Mouse (Mus musculus) lung, postnatal 10 days (tissue): ENCODE results near the gene Sec61a2.

Experiments used
- DNase-seq: peaks from one replicate; pipeline ENCODE4 v3.0.0; 2021

The Sec61a2 gene

DNA sequence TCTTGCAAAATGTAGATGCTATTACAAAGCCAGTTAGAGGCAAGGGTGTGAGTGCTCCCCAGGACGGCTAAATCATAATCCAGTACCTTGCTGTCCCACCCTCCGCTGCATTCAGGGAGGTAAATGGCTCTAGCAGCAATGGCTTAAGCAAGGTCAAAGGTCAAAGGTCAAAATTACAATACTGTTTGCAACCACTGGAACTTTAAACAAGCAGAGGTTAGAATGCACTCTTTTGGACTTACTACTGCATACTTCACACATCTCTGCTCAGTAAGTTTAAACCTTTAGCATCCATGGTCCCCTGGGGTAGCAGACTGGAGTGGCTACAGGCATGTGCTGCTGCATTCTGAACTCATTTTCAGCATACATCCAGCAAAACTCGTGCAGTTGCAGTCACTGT is 17.8 kb downstream of the Sec61a2 start:
- no peak for DNase-seq

DNA sequence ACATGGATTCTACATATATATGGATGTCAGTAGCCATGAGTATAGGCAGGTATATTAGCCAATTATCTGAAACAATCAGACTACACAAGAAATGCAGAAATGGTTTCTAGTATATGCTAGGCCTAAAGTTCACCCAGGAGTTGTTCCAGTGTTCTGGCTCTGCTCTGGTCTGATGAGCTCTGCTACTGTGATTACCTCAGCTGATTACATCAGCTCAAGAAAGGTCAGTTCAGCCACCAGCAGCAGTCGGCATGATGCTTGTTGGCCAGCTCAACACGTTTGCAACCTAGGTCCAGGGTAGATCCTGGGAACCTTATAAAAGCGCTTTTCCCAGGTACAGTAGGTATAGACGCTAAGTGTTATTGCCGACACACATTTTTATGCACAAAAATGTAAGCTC is 25.5 kb downstream of the Sec61a2 start:
- no peak for DNase-seq

DNA sequence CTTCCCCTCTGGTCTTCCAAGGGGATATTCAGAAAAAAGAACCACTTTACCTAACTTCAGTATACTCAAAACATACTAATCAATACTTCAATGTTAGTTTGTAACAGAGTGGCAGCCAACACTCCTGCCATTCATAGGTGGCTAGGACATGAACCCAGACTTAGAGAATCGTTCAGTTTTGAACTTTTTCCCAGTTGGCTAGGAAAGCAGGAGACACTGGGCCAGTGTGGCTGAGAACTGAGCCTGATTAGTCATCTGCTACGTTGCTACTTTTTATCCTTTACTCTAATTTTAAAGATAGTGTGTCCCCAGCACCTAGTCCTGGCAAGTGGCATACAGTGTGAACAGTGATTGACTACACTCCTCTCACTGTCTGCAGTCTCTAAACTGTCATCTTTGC is 27.6 kb downstream of the Sec61a2 start:
- no peak for DNase-seq

DNA sequence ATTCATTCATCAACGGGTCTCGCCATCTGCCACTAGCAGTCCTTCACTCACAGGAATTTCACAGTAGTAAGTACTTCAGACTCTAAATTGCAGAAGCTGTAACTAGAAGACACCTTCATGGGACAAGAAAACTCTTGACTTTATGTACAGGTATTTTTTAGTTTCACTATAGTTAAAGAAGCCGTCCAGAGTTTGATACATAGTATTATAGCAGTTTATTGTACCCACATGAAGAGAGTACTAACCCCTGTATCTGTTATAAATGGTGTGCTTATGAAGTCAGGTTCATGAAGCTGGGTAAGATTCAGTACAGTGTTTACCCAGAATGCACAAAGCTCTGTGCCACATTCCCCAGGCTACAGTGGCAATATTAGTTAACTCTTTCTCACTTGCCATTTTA is 32.4 kb downstream of the Sec61a2 start, which contains the start of gene Gm13199:
TSS of gene Gm13199 (minus strand) at position 101 of the 400 bp plus-strand sequence.
- no peak for DNase-seq

DNA sequence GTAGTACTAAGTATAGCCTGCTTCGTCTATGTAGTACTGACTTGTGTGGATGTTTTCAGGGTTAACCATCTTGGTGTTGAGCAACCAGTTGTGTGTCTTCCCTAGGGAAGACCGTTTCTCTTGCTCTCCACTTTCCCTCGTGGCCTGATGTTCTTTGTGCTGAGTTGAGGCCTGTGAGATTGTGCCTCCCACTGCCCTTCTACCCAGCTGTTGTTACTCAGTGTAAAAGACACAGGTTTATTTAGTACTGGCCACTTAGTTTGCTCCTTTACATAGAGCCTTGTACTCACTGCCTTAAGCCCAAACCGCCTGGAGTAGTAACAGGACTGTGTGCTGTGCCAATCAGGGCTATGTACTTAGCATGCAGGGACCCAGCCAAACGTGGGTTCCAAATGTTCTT is 43.4 kb downstream of the Sec61a2 start:
- DNase-seq: no peak

DNA sequence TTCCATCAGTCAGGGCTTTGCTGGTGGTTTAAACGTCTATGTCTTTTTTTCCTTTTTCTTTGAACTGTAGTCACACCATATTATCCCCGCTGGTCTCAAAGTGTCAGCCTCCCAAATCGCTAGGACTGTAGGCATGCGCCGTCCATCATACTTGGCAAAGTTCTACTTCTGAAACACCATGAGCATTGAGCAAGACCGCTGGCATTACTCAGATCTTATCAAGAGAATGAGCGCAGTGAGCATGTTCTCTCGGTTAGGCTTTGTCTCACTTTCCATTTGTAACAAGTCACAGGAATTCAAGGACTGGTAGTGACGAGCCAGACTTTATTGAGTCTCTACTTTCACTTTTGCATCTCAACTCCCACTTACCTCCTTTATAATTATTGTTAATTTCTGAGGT is 44.1 kb downstream of the Sec61a2 start:
- DNase-seq: peak; percentile 10

DNA sequence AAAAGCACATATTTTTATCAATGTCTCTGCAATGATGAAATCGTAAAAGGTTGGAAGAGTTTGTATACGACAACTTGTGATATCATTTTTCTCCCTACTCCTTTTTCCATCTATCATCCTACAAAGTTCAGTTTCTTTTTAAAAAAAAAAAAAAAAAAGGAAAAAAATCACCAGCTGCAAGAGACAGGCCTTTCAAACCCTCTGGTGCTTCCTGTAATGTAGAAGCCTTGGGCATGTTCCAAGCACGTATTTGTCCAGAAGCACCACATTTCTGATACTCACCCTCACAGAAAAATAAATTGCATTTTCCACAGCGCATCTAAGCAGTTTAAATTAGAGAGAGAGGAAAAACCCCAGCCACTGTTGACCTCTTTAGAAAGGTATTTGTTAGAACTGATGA is 49.4 kb downstream of the Sec61a2 start:
- no peak for DNase-seq

DNA sequence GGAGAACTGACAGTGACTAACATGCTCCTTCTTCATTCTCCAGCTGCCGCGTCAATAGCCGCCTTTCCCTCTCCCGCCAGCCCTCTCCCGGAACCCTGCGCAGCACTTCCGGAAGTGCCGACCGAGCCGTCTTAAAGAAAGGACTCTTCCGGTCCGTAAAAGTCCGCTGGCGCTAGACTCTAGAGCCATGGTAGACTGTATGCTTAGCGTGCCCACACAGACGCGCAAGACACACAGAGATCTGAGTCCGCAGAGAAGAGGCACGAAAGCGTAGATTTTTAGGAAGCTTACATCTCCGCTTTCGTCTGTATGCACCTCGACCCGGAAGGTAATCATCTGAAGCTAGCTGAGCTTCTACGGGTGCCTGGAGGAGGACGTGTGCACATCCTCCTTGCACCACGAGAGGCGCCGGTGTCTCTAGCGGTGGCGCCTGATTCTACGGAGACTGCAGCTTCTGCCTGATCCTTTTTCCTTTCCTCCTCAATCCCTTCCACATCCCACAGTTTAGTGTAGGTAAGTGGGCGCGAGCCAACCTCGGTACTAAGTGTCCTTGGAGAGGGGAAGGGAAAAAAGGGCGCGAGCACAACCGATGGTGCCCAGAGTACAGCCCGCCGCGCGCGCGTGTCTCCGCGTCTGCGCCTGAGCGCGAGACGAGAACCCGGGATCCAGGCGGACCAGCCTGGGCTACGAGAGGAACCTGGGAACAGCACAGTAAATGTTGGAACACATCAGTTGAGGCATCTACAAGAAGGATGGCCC is 50.2 kb downstream of the Sec61a2 start, which contains the start of the genes Nudt5 and Cdc123:
TSS of gene Nudt5 (plus strand) at position 147 of the 759 bp plus-strand sequence.
TSS of gene Cdc123 (minus strand) at position 292 of the 759 bp plus-strand sequence.
- DNase-seq: peak; percentile 93

DNA sequence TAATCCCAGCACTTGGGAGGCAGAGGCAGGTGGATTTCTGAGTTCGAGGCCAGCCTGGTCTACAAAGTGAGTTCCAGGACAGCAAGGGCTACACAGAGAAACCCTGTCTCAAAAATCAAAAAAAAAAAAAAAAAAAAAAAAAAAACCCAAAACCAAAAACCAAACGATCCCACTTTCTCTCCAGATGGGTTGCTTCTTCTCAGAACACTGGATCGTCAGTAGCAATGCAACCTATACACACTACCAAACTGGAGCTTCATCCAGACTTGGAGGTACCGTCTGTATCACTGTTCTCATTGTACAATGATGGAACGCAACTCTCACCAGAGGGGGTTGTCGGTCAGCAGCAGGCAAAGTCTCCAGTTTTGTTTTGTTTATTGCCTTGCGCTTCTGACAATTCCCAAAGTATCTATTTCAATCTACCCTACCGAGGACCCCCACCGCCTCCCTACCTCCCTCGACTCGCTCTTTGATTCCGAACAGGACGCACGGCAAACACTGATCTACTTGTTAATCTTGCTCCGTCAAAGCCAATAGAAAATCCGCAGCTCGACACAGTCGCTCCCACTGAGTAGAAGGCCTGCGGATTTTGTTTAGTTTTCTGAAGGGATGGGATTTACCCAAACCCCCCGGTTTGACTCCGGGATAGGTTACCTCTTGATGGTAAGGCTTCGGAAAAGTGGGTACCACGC is 50.9 kb downstream of the Sec61a2 start:
- no peak for DNase-seq

DNA sequence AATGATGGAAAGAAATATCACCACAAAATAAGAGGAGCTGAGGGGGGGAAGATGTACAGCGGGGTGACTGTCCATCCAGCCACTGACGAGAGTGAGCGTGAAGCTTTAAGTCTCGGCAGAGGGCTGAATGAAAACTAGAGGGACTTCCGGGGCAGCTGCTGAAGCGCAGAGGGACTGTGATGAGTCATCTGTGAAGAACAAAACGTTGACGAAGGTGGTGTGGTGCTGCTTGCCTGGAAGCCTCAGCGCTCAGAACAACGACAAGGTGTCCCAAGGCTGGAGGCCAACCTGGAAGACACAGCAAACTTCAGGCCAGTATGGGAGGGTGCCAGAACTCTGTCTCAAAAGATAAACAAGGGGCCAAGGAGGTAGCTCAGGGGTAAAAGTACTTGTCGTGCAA is 54.4 kb downstream of the Sec61a2 start:
- no peak for DNase-seq

DNA sequence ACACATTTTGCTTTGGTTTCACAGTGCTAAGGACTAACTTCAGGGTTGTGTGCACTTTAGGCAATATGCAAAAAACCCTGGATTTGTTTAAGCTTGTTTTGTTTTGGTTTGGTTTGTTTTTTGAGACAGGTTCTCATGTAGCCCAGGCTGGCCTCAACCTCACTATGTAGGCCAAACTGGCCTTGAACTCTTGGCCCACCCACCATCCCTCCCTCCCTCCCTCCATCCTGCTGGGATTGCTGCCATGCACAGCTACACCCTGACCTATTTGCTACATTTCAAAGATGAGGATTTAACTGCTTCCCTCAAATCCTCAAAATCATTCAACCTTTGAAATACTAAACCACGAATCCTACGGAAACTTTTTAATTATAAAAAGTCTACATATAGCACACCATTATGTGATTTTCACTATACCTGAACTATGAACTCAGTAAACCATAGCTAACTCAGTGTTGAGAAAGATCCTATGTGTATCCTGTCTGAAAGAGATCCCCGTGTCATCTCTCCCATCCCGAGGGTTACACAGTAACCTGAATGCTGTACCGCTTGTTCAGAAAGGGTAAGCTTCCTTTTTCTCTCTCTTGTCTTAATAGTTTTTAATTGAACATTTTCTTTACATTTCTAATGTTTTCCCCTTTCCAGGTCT is 69.8 kb downstream of the Sec61a2 start:
- no peak for DNase-seq

DNA sequence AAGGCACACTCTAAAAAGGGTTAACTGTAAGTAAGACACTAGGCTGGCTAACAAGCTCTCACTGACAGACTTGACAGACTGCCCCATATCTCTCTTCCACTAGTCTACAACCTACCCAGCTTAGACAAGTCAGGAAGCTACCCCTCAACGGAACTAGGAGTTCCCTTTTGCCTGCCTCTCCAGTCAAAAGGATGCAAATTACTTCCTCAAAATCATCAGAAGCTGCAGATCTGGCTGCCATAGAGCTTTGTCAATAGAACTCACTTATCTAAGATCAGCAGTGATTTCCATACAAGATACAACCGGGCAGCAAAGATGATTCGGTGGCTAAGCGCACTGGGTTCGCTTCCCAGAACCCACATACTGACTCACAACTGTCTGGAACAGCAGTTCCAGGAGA is 70.5 kb downstream of the Sec61a2 start:
- no peak for DNase-seq

DNA sequence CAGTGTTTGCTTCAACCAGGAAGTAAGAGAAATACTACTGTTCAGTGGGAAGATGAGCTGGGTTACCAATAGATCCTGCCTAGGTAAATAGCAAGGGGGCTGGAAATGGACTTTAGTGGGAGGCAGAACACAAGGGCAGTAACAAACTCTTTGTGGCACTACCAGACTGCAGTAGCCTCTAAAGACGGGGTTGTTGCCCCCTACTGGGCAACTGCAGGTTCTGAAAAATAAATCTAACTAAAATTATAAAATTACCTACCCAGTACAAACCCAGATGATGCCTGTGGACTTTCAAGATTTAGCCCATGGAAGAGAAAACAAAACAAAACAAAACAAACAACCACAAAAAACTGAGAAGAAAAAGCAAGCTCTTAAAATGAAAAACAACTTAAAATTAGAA is 71.0 kb downstream of the Sec61a2 start:
- DNase-seq: peak; percentile 8

DNA sequence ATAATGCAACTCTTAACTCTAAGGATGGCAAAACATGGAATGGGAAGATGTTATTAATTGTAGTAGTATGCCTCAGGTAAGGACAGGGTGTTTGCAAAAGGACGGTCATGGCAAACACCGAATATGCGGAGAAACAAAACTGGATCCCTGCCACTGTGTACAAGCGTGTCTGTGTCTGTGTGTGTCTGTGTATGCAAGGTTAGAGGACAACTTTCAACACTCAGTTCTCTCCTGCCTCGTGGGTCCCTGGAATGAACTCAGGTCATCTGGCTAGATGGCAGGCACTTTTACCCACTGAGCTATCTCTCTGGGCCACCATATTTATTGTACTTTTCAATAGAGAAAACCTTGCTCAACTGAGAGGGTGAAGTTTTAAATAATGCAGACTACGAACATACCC is 72.8 kb downstream of the Sec61a2 start:
- DNase-seq: no peak

DNA sequence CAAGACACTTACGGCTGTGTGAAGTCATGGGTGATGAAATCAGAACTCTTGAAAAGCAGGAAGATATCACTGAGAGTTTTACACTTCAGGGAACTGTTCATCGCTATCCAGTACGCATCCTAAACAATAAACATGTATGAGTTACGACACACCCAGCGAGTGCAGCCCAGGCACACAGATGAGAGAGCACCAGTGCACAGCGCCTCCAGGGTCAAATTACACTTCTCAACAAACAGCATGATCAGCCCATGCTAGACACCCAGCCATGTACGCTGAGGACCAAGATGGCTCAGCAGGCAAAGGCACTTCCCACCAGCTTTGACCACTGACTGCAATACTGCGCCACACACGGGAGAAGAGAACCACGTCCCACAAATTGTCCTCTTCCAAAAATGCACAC is 74.0 kb downstream of the Sec61a2 start:
- DNase-seq: no peak
